Mouse (Mus musculus): Measurements from ENCODE around the gene C730034F03Rik.

The C730034F03Rik gene

GRCm38 (mm10) chr15:89475293-89475600, 45.9 kb downstream of the C730034F03Rik start:
- no peak for DNase-seq (ENCODE audit: extremely low spot score, low spot score)

GRCm38 (mm10) chr15:89475611-89476474, 46.5 kb downstream of the C730034F03Rik start:
- peak; percentile 85 for DNase-seq (ENCODE audit: extremely low spot score, low spot score)

- no peak for DNase-seq (ENCODE audit: extremely low spot score, low spot score)
These were observed 47.1 kb downstream of the C730034F03Rik start for GRCm38 (mm10) chr15:89476475-89476815.

- no peak for DNase-seq (ENCODE audit: extremely low spot score, low spot score)
These were observed 47.7 kb downstream of the C730034F03Rik start, which contains the start of gene Arsa for GRCm38 (mm10) chr15:89477091-89477491. Arsa (minus strand) TSS chr15:89477425.

DNA sequence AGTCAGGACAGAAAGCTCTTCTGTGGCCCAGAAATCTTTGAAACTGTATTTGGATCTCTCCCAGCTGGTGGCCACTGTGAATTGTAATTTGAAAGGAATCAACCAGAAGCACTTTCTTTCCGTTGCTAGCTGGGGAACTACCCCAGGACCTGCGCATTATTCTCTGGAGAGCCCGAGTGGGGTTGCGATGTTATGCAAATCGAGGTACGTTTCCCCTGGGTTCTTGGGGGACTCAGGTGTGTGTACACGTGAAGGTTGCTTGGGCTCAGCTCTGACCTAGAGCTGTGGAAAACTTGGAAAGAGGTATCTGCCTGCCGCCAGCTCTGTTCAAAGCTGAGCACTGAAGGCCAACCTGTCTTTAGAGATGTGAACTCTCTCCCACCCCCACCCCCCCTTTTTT, 48.4 kb downstream of the C730034F03Rik start:
- DNase-seq (ENCODE audit: extremely low spot score, low spot score): no peak

- DNase-seq (ENCODE audit: extremely low spot score, low spot score): no peak
These were observed 49.2 kb downstream of the C730034F03Rik start for GRCm38 (mm10) chr15:89478622-89479021.
